Mouse (Mus musculus) testis, adult 2 months (tissue): ENCODE results near the gene Slc5a10.

Experiments
- CTCF ChIP-seq: fragments of 200-500 bp; IDR thresholded peaks from 2 replicates; pipeline ENCODE4 v1.5.1; 2012; ENCODE audit warnings: low read depth, mild to moderate bottlenecking, inconsistent platforms, low read length, moderate library complexity; ENCODE audit not compliant: control insufficient read depth, insufficient read depth, insufficient replicate concordance
- POLR2A ChIP-seq: fragments of 200-500 bp; IDR thresholded peaks from 2 replicates; pipeline ENCODE4 v1.6.1; 2012; ENCODE audit warnings: low read depth, mild to moderate bottlenecking, inconsistent platforms, low read length, moderate library complexity; ENCODE audit not compliant: control insufficient read depth

DNA sequence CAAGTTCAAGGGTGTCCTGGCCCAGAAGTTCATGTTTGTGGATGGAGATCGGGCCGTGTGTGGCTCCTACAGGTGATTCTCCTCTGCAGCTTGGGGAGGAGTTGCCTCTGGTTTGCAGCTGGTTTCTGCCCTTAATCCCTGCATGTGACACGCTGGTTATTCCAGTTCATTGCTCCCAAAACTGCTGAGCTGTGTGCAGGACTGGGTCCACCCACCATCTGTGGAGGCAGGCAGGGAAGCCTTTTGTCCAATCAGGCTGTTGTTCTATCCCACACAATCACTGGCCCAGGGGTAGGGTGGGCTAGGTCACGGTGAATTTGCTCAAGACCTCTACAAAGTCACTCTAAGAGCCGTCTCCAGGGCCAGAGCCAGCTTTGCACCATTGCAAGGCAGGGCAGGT, 18.9 kb downstream of the Slc5a10 start:
- TF ChIP-seq POLR2A (no peak), CTCF (no peak)
